Mouse (Mus musculus) c-Kit-positive CD71-negative TER-119-negative erythroid progenitor cells, embryonic 14.5 days (primary cell): ENCODE measurements around the gene Cers6.

Experiments used
- DNase-seq: peaks from one replicate; pipeline ENCODE4 v3.0.0-alpha.2; 2013; ENCODE audit warnings: low read depth

Cers6 gene

GRCm38 (mm10) chr2:68968028-68968427 lies 106.8 kb downstream of the Cers6 start:
- no peak for DNase-seq

- no peak for DNase-seq
These were observed 110.6 kb downstream of the Cers6 start for GRCm38 (mm10) chr2:68971840-68972239.

GRCm38 (mm10) chr2:68973753-68974152 lies 112.5 kb downstream of the Cers6 start:
- DNase-seq, result no peak

- DNase-seq, result no peak
These were observed 114.0 kb downstream of the Cers6 start for GRCm38 (mm10) chr2:68975286-68975685.

GRCm38 (mm10) chr2:68975780-68976179 lies 114.5 kb downstream of the Cers6 start:
- no peak for DNase-seq

GRCm38 (mm10) chr2:68978244-68978643 lies 117.0 kb downstream of the Cers6 start:
- DNase-seq, result no peak

GRCm38 (mm10) chr2:68978660-68979604 lies 117.7 kb downstream of the Cers6 start:
- DNase-seq, result peak; percentile 28

- DNase-seq, result no peak
These were observed 120.1 kb downstream of the Cers6 start for GRCm38 (mm10) chr2:68981302-68981701.

GRCm38 (mm10) chr2:68981756-68982409 lies 120.6 kb downstream of the Cers6 start:
- DNase-seq, result no peak

- no peak for DNase-seq
These were observed 121.7 kb downstream of the Cers6 start for GRCm38 (mm10) chr2:68982979-68983378.

- no peak for DNase-seq
These were observed 122.2 kb downstream of the Cers6 start for GRCm38 (mm10) chr2:68983431-68983830.

- no peak for DNase-seq
These were observed 127.9 kb downstream of the Cers6 start for GRCm38 (mm10) chr2:68989117-68989516.

GRCm38 (mm10) chr2:68992629-68993028 lies 131.4 kb downstream of the Cers6 start:
- DNase-seq, result no peak

GRCm38 (mm10) chr2:68994441-68994840 lies 133.2 kb downstream of the Cers6 start:
- no peak for DNase-seq

GRCm38 (mm10) chr2:68995723-68996122 lies 134.5 kb downstream of the Cers6 start:
- no peak for DNase-seq

GRCm38 (mm10) chr2:68996268-68996667 lies 135.0 kb downstream of the Cers6 start:
- no peak for DNase-seq

- DNase-seq, result no peak
These were observed 142.8 kb downstream of the Cers6 start for GRCm38 (mm10) chr2:69004001-69004400.

- DNase-seq, result no peak
These were observed 150.2 kb downstream of the Cers6 start for GRCm38 (mm10) chr2:69011392-69011791.

- no peak for DNase-seq
These were observed 150.6 kb downstream of the Cers6 start for GRCm38 (mm10) chr2:69011860-69012259.

- no peak for DNase-seq
These were observed 153.0 kb downstream of the Cers6 start for GRCm38 (mm10) chr2:69014241-69014640.

- peak; percentile 13 for DNase-seq
These were observed 154.0 kb downstream of the Cers6 start for GRCm38 (mm10) chr2:69015172-69015724.

- no peak for DNase-seq
These were observed 154.6 kb downstream of the Cers6 start for GRCm38 (mm10) chr2:69015822-69016221.

GRCm38 (mm10) chr2:69019026-69019565 lies 157.9 kb downstream of the Cers6 start:
- no peak for DNase-seq
